Mouse (Mus musculus): Measurements from ENCODE around the gene Taf1b.
"Not testable (repeated sequence)": the region's sequence is repeated elsewhere in the genome, so short reads cannot be mapped to it uniquely, and the experiment has no call there.

Taf1b gene

DNA sequence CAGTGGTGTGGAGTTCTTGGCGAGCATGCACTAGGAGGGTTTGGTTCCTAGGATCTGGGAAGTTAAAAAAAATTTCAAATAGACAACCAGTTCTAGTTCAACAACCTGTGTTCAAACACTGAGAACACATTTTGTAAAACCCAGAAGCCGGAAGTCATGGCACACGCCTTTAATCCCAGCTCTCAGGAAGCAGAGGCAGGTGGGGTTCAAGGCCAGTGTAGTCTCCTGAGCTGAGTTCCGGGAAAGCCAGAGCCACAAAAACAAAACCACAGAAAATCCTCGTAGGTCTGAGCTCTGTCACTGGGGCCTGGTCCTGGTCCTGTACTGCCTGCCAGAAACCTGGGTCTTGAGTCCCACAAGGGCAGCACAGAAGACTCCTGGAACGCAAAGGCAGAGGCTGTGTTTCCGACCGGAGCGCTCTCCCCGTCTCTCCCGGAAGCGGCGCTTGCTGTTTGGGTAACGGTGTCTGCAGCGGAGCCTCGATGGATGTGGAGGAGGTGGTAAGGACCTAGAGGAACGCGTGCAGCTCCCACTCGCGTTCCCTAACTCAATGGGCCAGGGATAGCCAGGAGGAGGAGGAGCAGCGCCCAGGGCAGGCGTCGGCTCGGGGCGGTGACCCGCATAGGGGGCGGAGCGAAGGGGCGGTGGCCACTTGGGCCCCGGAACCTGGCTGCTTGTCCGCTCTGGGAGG lies at the start of gene Taf1b:
Gene Taf1b, plus strand, starts transcription at position 210 of the 691 bp plus-strand sequence.
- DNase-seq (ENCODE audit: low read depth, low spot score), result peak; percentile 53

GRCm38 (mm10) chr12:24460406-24460805 lies 37.8 kb upstream of the Taf1b start:
- DNase-seq (ENCODE audit: low read depth, low spot score), result no peak

DNA sequence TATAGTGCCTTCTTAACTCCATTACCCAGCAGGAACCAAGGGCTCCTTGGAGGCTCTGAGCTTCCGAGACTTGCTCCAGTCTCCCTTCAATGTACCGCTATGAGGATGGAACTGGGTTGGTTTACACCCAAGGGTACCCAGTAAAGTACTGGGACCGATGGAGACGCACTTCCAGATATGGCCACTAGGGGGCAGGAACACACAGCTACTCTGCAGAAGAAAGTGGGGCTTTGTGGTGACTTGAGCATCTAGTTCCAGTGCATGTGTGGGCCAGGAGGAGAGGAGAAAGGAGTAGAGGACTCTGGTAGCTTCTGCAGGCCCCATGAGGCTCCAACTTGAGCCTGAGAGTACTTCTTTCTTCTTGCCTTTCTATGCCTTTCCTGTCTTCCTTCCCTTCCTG lies 36.0 kb upstream of the Taf1b start:
- not testable (repeated sequence) for DNase-seq (ENCODE audit: low read depth, low spot score)

DNA sequence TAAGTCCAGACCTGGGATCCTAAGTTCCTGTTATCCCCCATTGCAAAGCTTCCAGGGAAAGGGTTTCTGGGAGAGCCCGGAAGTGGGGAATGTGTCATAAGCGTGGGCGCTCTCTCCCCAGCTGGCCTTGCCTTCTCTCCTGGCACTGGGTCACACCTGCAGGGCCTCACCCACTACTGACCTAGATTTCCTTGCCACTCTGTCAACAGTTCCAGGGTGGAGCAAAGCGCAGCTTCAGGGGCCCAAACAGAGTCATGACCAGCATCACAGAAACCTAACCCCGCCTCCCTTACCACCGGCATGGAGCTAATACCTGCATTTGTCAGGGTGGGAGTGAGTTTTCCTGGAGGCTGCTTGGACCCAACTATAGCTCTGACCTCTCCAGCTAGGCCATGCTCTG lies 34.7 kb upstream of the Taf1b start:
- not testable (repeated sequence) for DNase-seq (ENCODE audit: low read depth, low spot score)

DNA sequence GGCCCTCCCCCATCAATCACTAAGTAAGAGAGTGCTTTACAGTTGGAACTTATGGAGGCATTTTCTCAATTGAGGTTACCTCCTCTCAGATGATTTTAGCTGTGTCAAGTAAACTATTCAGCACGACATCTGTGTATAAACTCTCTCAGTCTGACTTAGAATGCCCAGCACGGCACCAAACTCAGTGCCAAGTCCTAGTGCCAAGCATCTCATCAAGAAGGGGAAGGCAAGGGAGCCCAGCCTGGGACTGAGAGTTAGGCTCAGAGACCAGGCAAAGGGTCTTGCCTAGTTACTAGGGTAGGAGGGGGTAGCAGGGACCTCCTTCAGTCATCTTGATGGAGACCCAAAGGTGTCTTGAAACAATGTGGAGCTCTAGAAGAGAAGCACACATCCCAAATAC lies 29.2 kb upstream of the Taf1b start:
- no peak for DNase-seq (ENCODE audit: low read depth, low spot score)

- peak; percentile 35 for DNase-seq (ENCODE audit: low read depth, low spot score)
Measured at GRCm38 (mm10) chr12:24470943-24471342, 27.2 kb upstream of the Taf1b start.

- DNase-seq (ENCODE audit: low read depth, low spot score), result no peak
Measured at GRCm38 (mm10) chr12:24473221-24473620, 24.9 kb upstream of the Taf1b start.

DNA sequence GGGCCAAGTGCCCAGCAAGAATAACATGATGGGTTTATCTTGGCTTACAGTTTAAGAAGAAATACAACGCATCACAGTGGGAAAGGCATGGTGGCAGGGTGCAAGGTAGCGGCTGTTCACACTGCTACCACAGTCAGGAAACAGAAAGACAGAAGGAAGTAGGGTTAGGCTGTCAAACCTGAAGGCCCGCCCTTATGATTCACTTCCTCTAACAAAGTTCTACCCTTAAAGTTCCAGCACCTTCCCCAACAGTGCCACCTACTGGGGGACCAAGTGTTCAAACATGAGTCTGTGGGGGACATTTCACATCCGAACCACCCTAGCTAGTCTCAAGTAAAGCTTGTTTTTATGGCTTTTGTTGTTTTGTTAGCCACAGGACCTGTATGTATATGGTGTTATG lies 13.2 kb upstream of the Taf1b start:
- no peak for DNase-seq (ENCODE audit: low read depth, low spot score)

- DNase-seq (ENCODE audit: low read depth, low spot score), result no peak
Measured at GRCm38 (mm10) chr12:24486882-24487281, 11.3 kb upstream of the Taf1b start.

DNA sequence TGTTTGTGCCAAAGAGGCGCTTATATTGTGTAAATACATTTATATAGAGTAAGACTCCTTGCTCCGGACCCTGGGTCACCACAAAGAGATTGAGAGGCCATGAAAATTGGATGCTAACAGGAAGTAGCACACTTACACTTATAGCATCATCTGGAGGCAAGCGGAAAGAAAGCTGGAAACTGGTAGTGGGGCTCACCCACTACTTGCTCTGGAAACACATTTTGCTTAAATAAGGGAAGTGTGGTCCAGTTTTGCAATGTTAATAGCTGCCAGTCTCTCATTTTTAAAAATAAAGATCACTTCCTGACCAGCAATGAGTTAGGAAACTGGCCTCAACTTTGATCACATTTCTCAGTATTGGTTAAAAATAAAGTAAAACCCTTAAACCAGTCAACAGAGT lies 5.7 kb upstream of the Taf1b start:
- not testable (repeated sequence) for DNase-seq (ENCODE audit: low read depth, low spot score)

- DNase-seq (ENCODE audit: low read depth, low spot score), result no peak
Measured at GRCm38 (mm10) chr12:24493011-24493410, 5.1 kb upstream of the Taf1b start.

DNA sequence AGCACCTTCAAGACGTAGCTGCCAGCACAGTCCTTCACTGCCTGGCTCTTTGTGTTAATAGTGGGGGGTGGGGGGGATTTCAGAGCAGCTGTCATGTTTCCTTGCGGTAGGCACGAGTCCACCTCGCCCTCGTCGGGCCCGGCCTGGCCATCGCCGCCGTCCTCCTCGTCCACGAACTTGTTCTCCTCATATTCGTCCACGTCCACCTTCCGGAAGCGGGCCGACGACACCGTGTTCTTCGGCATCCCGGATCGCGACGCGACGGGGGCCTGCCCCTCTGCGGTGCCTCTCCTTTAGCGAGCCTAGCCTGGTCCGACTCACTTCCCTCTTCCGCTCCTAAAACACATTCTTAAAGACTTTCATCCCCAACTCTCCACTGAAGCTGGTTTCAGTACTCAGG lies 4.7 kb upstream of the Taf1b start:
- DNase-seq (ENCODE audit: low read depth, low spot score), result no peak

DNA sequence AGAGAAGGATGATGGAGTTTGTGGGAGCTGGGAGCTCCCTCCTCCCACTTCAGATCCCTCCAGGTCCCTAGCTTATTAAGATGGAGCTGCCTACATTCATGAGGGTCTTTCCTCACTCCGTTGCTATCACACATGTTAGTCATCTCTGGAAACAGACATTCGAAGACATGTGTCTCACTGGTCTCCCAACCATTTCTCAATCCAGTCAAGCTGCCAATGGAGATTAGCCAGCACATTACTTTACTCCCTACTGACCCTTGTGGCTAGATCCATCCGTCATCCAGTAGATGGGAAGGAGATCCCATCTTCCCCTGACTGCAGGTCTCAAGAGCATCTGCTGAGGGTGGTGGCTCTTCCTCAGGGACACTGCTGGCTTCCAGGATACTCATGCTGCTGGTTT lies 3.4 kb upstream of the Taf1b start:
- not testable (repeated sequence) for DNase-seq (ENCODE audit: low read depth, low spot score)

GRCm38 (mm10) chr12:24498841-24499485 lies 804 bp downstream of the Taf1b start:
- not testable (repeated sequence) for DNase-seq (ENCODE audit: low read depth, low spot score)

GRCm38 (mm10) chr12:24517118-24517517 lies 19.0 kb downstream of the Taf1b start:
- no peak for DNase-seq (ENCODE audit: low read depth, low spot score)

GRCm38 (mm10) chr12:24521076-24521475 lies 22.9 kb downstream of the Taf1b start:
- DNase-seq (ENCODE audit: low read depth, low spot score), result no peak

GRCm38 (mm10) chr12:24525065-24525464 lies 26.9 kb downstream of the Taf1b start:
- not testable (repeated sequence) for DNase-seq (ENCODE audit: low read depth, low spot score)

DNA sequence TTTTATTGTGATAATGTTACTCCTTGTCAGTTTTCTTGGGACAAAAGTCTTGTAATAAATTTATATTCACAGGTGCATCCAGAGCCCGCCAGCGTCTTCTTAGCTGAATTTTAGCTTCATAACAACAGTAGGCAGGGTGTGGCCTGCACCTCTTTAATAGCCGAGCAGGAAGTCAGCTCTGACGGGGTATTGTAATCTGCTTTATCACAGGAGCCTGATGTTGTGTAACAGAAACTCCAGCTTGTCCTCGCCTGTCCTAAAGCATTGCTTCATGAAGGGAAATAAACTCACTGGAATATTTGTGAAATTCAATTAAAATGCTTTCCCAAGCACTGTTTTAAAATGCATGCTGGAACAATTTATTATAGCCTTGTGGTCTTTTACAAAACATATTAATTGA lies 38.2 kb downstream of the Taf1b start:
- no peak for DNase-seq (ENCODE audit: low read depth, low spot score)

DNA sequence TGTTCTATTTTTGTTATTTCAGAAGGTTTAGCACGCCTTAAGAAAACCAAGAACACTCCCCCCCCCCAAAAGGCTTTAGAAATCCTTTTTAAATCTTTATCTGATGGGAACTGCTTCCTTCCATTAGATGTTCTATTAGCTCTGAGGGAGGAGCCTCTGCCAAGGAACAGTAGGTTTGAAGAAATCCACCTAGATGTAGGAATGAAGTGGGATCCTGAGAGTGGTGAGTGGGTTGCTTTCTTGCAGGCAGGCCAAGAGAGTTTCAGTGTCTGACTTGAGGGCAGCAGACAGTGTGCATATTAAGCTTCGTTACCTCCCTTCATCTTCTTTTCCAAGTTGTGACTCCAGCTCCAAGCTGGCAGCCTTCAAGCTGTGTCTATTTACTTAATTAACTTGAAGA lies 39.0 kb downstream of the Taf1b start:
- no peak for DNase-seq (ENCODE audit: low read depth, low spot score)

DNA sequence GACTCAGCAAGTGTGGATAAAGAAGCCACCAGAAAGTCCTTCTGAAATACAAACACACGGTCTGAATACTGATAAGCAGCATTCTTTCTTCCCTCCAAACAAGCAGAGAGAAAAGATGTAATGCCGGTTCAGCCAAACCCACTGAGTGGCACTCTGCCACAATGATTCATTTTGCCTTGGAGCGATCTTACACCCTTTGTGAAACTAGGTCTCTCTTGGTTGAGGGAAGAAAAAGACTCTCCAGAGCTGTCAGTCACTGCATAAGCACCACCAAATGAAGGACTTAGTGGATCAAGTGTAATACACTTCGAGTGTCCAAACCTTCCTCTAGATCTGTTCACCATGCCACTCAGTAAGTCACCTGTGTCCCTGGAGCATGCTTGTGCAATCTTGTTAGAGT lies 39.8 kb downstream of the Taf1b start:
- no peak for DNase-seq (ENCODE audit: low read depth, low spot score)

DNA sequence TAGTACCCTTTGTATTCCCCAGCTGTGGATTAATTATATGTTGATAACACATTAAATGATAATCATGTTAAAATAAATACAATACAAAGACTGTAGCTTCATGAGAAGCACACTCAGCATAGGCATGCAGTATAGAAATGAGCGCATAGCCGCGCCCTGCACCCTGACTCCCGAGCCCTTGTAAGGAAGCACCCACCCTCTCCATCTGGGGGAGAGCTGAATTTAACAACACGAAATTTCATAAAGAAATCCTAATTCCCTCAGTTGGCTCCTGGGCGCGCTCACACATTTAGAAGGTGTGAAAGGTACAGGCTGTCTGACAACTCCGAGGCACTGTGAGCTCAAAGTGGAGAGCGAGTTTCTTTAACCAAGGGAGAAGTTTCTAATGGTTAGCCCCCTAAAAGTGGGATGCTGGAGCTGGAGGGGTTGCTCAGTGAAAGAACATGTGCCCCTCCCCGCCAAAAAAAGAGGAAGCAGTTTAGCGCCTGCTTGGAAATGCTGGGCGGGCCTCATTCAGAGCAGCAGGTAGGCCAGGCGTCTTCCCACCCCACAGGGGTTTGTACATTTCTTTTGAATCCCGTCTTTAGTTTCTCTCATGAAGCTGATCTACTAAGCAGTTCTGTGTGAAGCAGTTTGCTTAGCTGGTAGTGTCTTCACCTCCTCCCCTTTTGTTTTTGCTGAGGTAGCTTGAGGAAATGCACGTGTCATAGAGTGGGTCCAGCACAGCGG lies 43.4 kb downstream of the Taf1b start:
- no peak for DNase-seq (ENCODE audit: low read depth, low spot score)

- DNase-seq (ENCODE audit: low read depth, low spot score), result no peak
Measured at GRCm38 (mm10) chr12:24547686-24548085, 49.5 kb downstream of the Taf1b start.

GRCm38 (mm10) chr12:24548885-24549284 lies 50.7 kb downstream of the Taf1b start:
- no peak for DNase-seq (ENCODE audit: low read depth, low spot score)

Measured in retina, postnatal 7 days (tissue).